Mouse (Mus musculus) hindbrain, embryonic 16.5 days (tissue): ENCODE results near the gene Snapc5. TPM values are rescaled to one million over a fixed set of nuclear protein-coding genes. Genes with fewer than 3 reads are reported as not detected.
"Not testable (repeated sequence)": the region's sequence is repeated elsewhere in the genome, so short reads cannot be mapped to it uniquely, and the experiment has no call there.

Experiments
- ATAC-seq: fragments of 200-750 bp; cut with Nextera tagmentation; 2 replicates; pipeline ENCODE4 v1.8.0; 2017; ENCODE audit warnings: moderate TSS enrichment, moderate library complexity
- H3K27ac ChIP-seq: fragments of 300-500 bp; sonication (generic); 2 replicates; pipeline ENCODE4 v1.5.1; 2014; ENCODE audit warnings: low read depth, mild to moderate bottlenecking, control low read depth, low read length, moderate library complexity
- H3K27me3 ChIP-seq: fragments of 300-500 bp; sonication (generic); replicated peaks from 2 replicates; pipeline ENCODE4 v1.6.1; 2014; ENCODE audit warnings: low read length; ENCODE audit not compliant: control insufficient read depth, insufficient read depth
- H3K36me3 ChIP-seq: fragments of 300-500 bp; sonication (generic); 2 replicates; pipeline ENCODE4 v1.6.1; 2014; ENCODE audit warnings: mild to moderate bottlenecking, low read length, moderate library complexity, mixed read lengths; ENCODE audit not compliant: control insufficient read depth, insufficient read depth
- H3K4me1 ChIP-seq: fragments of 300-500 bp; sonication (generic); 2 replicates; pipeline ENCODE4 v1.6.1; 2014; ENCODE audit warnings: low read depth, low read length; ENCODE audit not compliant: control insufficient read depth, insufficient read depth
- H3K4me2 ChIP-seq: fragments of 300-500 bp; sonication (generic); 2 replicates; pipeline ENCODE4 v1.6.1; 2014; ENCODE audit warnings: mild to moderate bottlenecking, low read length, control low read depth, moderate library complexity
- H3K4me3 ChIP-seq: fragments of 300-500 bp; sonication (generic); 2 replicates; pipeline ENCODE4 v1.5.1; 2014; ENCODE audit warnings: mild to moderate bottlenecking, low read length, control low read depth, moderate library complexity
- H3K9ac ChIP-seq: fragments of 300-500 bp; sonication (generic); 2 replicates; pipeline ENCODE4 v1.6.1; 2014; ENCODE audit warnings: low read depth, mild to moderate bottlenecking, control low read depth, low read length, moderate library complexity
- H3K9me3 ChIP-seq: fragments of 300-500 bp; sonication (generic); 2 replicates; pipeline ENCODE4 v1.6.1; 2014; ENCODE audit warnings: mild to moderate bottlenecking, low read length, moderate library complexity; ENCODE audit not compliant: control insufficient read depth
- WGBS: fragments of 180-500 bp; shearing (Covaris S2); extraction: QIAGEN DNeasy Blood & Tissue Kit; methylation state at CpG from one replicate; pipeline ENCODE4 v1.1.7; 2014; 5-methylcytosine and 5-hydroxymethylcytosine counted together
- polyA plus RNA-seq: library from polyadenylated mRNA; unstranded; fragments of >200 nt; fragmentation: Nextera tagmentation; extraction: Ambion mirVana; gene quantifications from 2 replicates; pipeline ENCODE4 v1.2.1, GENCODE M21; 2015

Gene Snapc5
- polyA plus RNA-seq, 1 experiment from 2014 or later, result 40.1 TPM

- Histone ChIP-seq H3K9ac (peak overlapping the region; percentile 84), H3K4me3 (peak overlapping the region; percentile 87), H3K4me1 (peaks cover 16% of the 10 kb centered on the region), H3K27me3 (no peaks in the 10 kb centered on the region), H3K9me3 (no peaks in the 10 kb centered on the region), H3K27ac (peak overlapping the region; percentile 88), H3K4me2 (peak overlapping the region; percentile 91), H3K36me3 (peaks cover 26% of the 10 kb centered on the region)
- ATAC-seq, result no peak
- WGBS, result under 1% methylated on average over 16 of the region's 16 CpGs
These were observed 5.3 kb upstream of the Snapc5 start for GRCm38 (mm10) chr9:64173666-64174220.

GRCm38 (mm10) chr9:64174341-64174740, 4.7 kb upstream of the Snapc5 start:
- H3K4me2 ChIP-seq, result peak overlapping the region; percentile 91
- H3K36me3 ChIP-seq, result peaks cover 26% of the 10 kb centered on the region
- peak overlapping the region; percentile 87 for H3K4me3 ChIP-seq
- no peaks in the 10 kb centered on the region for H3K9me3 ChIP-seq
- H3K27ac ChIP-seq, result no peak overlapping the region
- peak overlapping the region; percentile 84 for H3K9ac ChIP-seq
- no peak for ATAC-seq
- H3K4me1 ChIP-seq, result peaks cover 16% of the 10 kb centered on the region
- H3K27me3 ChIP-seq, result no peaks in the 10 kb centered on the region

- peaks cover 26% of the 10 kb centered on the region for H3K36me3 ChIP-seq
- H3K9ac ChIP-seq, result no peak overlapping the region
- 73% methylated on average over 8 of the region's 8 CpGs for WGBS
- H3K4me3 ChIP-seq, result peak overlapping the region; percentile 87; the same call in 1 of the 2 replicates
- H3K27me3 ChIP-seq, result no peaks in the 10 kb centered on the region
- peak overlapping the region; percentile 91 for H3K4me2 ChIP-seq
- no peak overlapping the region for H3K27ac ChIP-seq
- no peaks in the 10 kb centered on the region for H3K9me3 ChIP-seq
- H3K4me1 ChIP-seq, result peaks cover 19% of the 10 kb centered on the region
- no peak for ATAC-seq
These were observed 4.3 kb upstream of the Snapc5 start for GRCm38 (mm10) chr9:64174766-64175165.

- Histone ChIP-seq H3K4me3 (no peak overlapping the region), H3K9ac (no peak overlapping the region), H3K4me1 (peaks cover 23% of the 10 kb centered on the region), H3K4me2 (no peak overlapping the region), H3K27ac (no peak overlapping the region), H3K36me3 (peaks cover 26% of the 10 kb centered on the region), H3K9me3 (no peaks in the 10 kb centered on the region), H3K27me3 (no peaks in the 10 kb centered on the region)
- no peak for ATAC-seq
- 90% methylated on average over 11 of the region's 11 CpGs for WGBS
These were observed 3.7 kb upstream of the Snapc5 start for GRCm38 (mm10) chr9:64175378-64175777.

- H3K27ac ChIP-seq, result peak overlapping the region; percentile 75
- H3K27me3 ChIP-seq, result no peaks in the 10 kb centered on the region
- 30% methylated on average over 3 of the region's 3 CpGs for WGBS
- no peak overlapping the region; the same call in 1 of the 2 replicates for H3K9ac ChIP-seq
- peak overlapping the region; percentile 53; the same call in 1 of the 2 replicates for H3K4me3 ChIP-seq
- H3K4me2 ChIP-seq, result peak overlapping the region; percentile 70
- no peaks in the 10 kb centered on the region for H3K9me3 ChIP-seq
- peaks cover 18% of the 10 kb centered on the region for H3K4me1 ChIP-seq
- peak; percentile 61 for ATAC-seq
- peaks cover 29% of the 10 kb centered on the region for H3K36me3 ChIP-seq
These were observed 482 bp upstream of the Snapc5 start for GRCm38 (mm10) chr9:64178610-64178973.

GRCm38 (mm10) chr9:64183295-64183694, 4.2 kb downstream of the Snapc5 start:
- not testable (repeated sequence) for H3K36me3 ChIP-seq, H3K4me2 ChIP-seq, H3K9me3 ChIP-seq, ATAC-seq, H3K4me3 ChIP-seq, H3K4me1 ChIP-seq, H3K27me3 ChIP-seq, H3K9ac ChIP-seq, H3K27ac ChIP-seq
- 88% methylated on average over 5 of the region's 5 CpGs for WGBS

GRCm38 (mm10) chr9:64184166-64184840, 5.2 kb downstream of the Snapc5 start:
- Histone ChIP-seq H3K4me3 (no peak overlapping the region), H3K9me3 (no peaks in the 10 kb centered on the region), H3K9ac (no peak overlapping the region), H3K4me1 (peaks cover 8% of the 10 kb centered on the region), H3K4me2 (no peak overlapping the region), H3K36me3 (peaks cover 12% of the 10 kb centered on the region), H3K27me3 (no peaks in the 10 kb centered on the region), H3K27ac (no peak overlapping the region)
- WGBS, result 94% methylated on average over 5 of the region's 5 CpGs
- ATAC-seq, result no peak

GRCm38 (mm10) chr9:64193879-64194278, 14.8 kb downstream of the Snapc5 start:
- Histone ChIP-seq H3K36me3 (peaks cover 17% of the 10 kb centered on the region), H3K27ac (no peak overlapping the region), H3K4me2 (no peak overlapping the region), H3K27me3 (no peaks in the 10 kb centered on the region), H3K4me1 (no peaks in the 10 kb centered on the region), H3K9ac (no peak overlapping the region), H3K9me3 (no peaks in the 10 kb centered on the region), H3K4me3 (no peak overlapping the region)
- no peak for ATAC-seq
- WGBS, result 100% methylated on average over 1 of the region's 1 CpGs

GRCm38 (mm10) chr9:64195554-64195953, 16.5 kb downstream of the Snapc5 start:
- H3K9me3 ChIP-seq, result no peaks in the 10 kb centered on the region
- H3K4me2 ChIP-seq, result no peak overlapping the region
- H3K27ac ChIP-seq, result no peak overlapping the region
- H3K27me3 ChIP-seq, result no peaks in the 10 kb centered on the region
- no peak overlapping the region for H3K4me3 ChIP-seq
- H3K4me1 ChIP-seq, result no peaks in the 10 kb centered on the region
- WGBS, result 72% methylated on average over 4 of the region's 4 CpGs
- no peak for ATAC-seq
- H3K9ac ChIP-seq, result no peak overlapping the region
- peaks cover 14% of the 10 kb centered on the region for H3K36me3 ChIP-seq
